Comparison of ENCODE assay signal across 26 mouse cellular contexts in genomic region chr3:89382033-89382882, GRCm38 (mm10). TPM values are rescaled to one million over a fixed set of nuclear protein-coding genes. Genes with fewer than 3 reads are reported as not detected.
DNase-seq lines count a peak whose midpoint lies in the region.
"Had no signal": no experiment of that assay in that cellular context is flagged by ENCODE, and none has a peak within 500 bp of the region (broad histone marks: within the 10 kb centered on the region; RNA-seq: fewer than 3 reads in every experiment).

No protein-coding gene starts in this region.

- peak; percentile 2 for DNase-seq in adrenal gland, adult 2 months
- DNase-seq in adrenal gland, adult 8-10 months, result no peak
- DNase-seq in thymus, postnatal 25 days, result peak; percentile 36
- no peak for DNase-seq in thymus, postnatal 36 days
- DNase-seq in T-cell, adult 2 months (ENCODE audit: low spot score), result peak; percentile 48
- DNase-seq in naive thymus-derived CD4-positive, alpha-beta T cell, adult 2 months (ENCODE audit: low read depth), result peak; percentile 69
- no peak for DNase-seq in heart, postnatal 14 days
- no peak for DNase-seq in lung, postnatal 36 days
- DNase-seq: adrenal gland, postnatal 25 days; cerebellum, adult 9-10 months; kidney, adult 18-20 months; left cerebral cortex, postnatal 4 days had no signal

- intact Hi-C loops in heart, postnatal 14 days (cut with DNase I), result no loop called here

RNA-seq across cellular contexts. Expression of gene Zbtb7b, which starts 12.3 kb away (rescaled TPM):
- 100 to 1,000 TPM in 1 of 2 experiments, 10 to 100 TPM in 1; 84.0 to 102 TPM for total RNA-seq in adrenal gland, adult 2 months (2021)
- polyA plus RNA-seq in adrenal gland, adult 2 months (2012; rRNA removed), result 117 and 121 TPM in 2 replicates
- 10 to 100 TPM; 59.9 to 98.9 (median 77.9) TPM for total RNA-seq in adrenal gland, adult 8-10 months (2022)
- 10 to 100 TPM; 18.4 to 27.3 TPM for total RNA-seq in heart, postnatal 14 days (2021)

RNA-seq across cellular contexts. Expression of gene Dcst1, which starts 17.2 kb away (rescaled TPM):
- under 1 TPM in 1 of 2 experiments, not detected in 1; 0.41 TPM for total RNA-seq in adrenal gland, adult 2 months (2021)
- polyA plus RNA-seq in adrenal gland, adult 2 months (2012; rRNA removed), result 0.46 and 0.53 TPM in 2 replicates
- total RNA-seq in adrenal gland, adult 8-10 months (2022), result 1 to 10 TPM in 2 of 4 experiments, under 1 TPM in 2; 0.20 to 2.2 (median 0.97) TPM
- total RNA-seq in heart, postnatal 14 days (2021), result under 1 TPM; 0.22 to 0.48 TPM
- total RNA-seq: gastrocnemius, adult 8-10 months; granulocyte monocyte progenitor cell, adult 5-6 weeks; neutrophil, adult 5-6 weeks had no signal
- polyA plus RNA-seq: macrophage had no signal

RNA-seq across cellular contexts. Expression of gene Lenep, which starts 20.3 kb away (rescaled TPM):
- total RNA-seq in adrenal gland, adult 2 months (2021), result 1 to 10 TPM; 1.7 to 1.8 TPM
- polyA plus RNA-seq in adrenal gland, adult 2 months (2012; rRNA removed), result 0.58 TPM in 1 of 2 replicates, not detected in the other
- total RNA-seq in adrenal gland, adult 8-10 months (2022), result 1 to 10 TPM in 2 of 4 experiments, under 1 TPM in 1, not detected in 1; 0.22 to 3.1 (median 1.3) TPM
- under 1 TPM in 1 of 2 experiments, not detected in 1; 0.98 TPM for total RNA-seq in heart, postnatal 14 days (2021)
- total RNA-seq: adrenal gland, postnatal 25 days; hindbrain, postnatal 0 days had no signal
- polyA plus RNA-seq: embryonic facial prominence, embryonic 14.5 days; heart, embryonic 11.5 days; heart, postnatal 0 days; hindbrain, postnatal 0 days; large intestine, adult 2 months; limb, embryonic 15.5 days; lung, embryonic 15.5 days; macrophage; midbrain, embryonic 11.5 days; midbrain, postnatal 0 days; small intestine, adult 2 months had no signal

RNA-seq across cellular contexts. Expression of gene Dcst2, which starts 20.5 kb away (rescaled TPM):
- total RNA-seq in adrenal gland, adult 2 months (2021), result 1 to 10 TPM in 1 of 2 experiments, under 1 TPM in 1; 0.40 to 1.3 TPM
- 0.61 and 1.2 TPM in 2 replicates for polyA plus RNA-seq in adrenal gland, adult 2 months (2012; rRNA removed)
- total RNA-seq in adrenal gland, adult 8-10 months (2022), result under 1 TPM; 0.43 to 0.78 (median 0.46) TPM
- not detected for total RNA-seq in heart, postnatal 14 days (2021)
- total RNA-seq: granulocyte monocyte progenitor cell, adult 5-6 weeks; midbrain, postnatal 0 days; neutrophil, adult 5-6 weeks had no signal
- polyA plus RNA-seq: embryonic facial prominence, embryonic 14.5 days; macrophage; midbrain, embryonic 11.5 days had no signal

RNA-seq across cellular contexts. Expression of gene Flad1, which starts 29.4 kb away (rescaled TPM):
- 10 to 100 TPM; 32.2 to 50.7 TPM for total RNA-seq in adrenal gland, adult 2 months (2021)
- 33.2 and 45.2 TPM in 2 replicates for polyA plus RNA-seq in adrenal gland, adult 2 months (2012; rRNA removed)
- total RNA-seq in adrenal gland, adult 8-10 months (2022), result 10 to 100 TPM; 25.7 to 39.9 (median 33.0) TPM
- total RNA-seq in heart, postnatal 14 days (2021), result 10 to 100 TPM; 44.7 to 46.1 TPM

Comparison
In these comparisons a context has a peak if more than half of its experiments do, and no peak if none do; other contexts are left out.
1. DNase-seq: peak in adrenal gland, adult 2 months (single experiment), thymus, postnatal 25 days (single experiment), T-cell, adult 2 months (single experiment) and naive thymus-derived CD4-positive, alpha-beta T cell, adult 2 months (single experiment); none in adrenal gland, adult 8-10 months (single experiment), thymus, postnatal 36 days (0 of 2), heart, postnatal 14 days (0 of 2) and lung, postnatal 36 days (single experiment).